Mouse (Mus musculus): ENCODE data around the gene Abtb1. TPM values are rescaled to one million over a fixed set of nuclear protein-coding genes. Genes with fewer than 3 reads are reported as not detected.

Abtb1 gene
- 51.4 and 97.5 TPM in 2 replicates for polyA plus RNA-seq (2012; rRNA removed; ENCODE audit: low replicate concordance)

GRCm38 (mm10) chr6:88841781-88842689, at the start of gene Abtb1:
Gene Abtb1, minus strand, starts transcription at chr6:88841984.

GRCm38 (mm10) chr6:88874868-88875508, 33.2 kb upstream of the Abtb1 start, which contains the start of gene Podxl2:
Gene Podxl2, minus strand, starts transcription at chr6:88875044.

Other genes with a start within 250 kb of the Abtb1 start
- 0.11 TPM in 1 of 2 replicates, not detected in the other for gene Kbtbd12, start 204.0 kb downstream of the Abtb1 start, polyA plus RNA-seq (2012; rRNA removed; ENCODE audit: low replicate concordance)
- gene Mgll, start 117.6 kb downstream of the Abtb1 start, polyA plus RNA-seq (2012; rRNA removed; ENCODE audit: low replicate concordance) = 23.5 and 41.5 TPM in 2 replicates
- 19.7 and 21.8 TPM in 2 replicates for gene Podxl2, start 33.1 kb upstream of the Abtb1 start, polyA plus RNA-seq (2012; rRNA removed; ENCODE audit: low replicate concordance)
- 8.9 and 19.6 TPM in 2 replicates for gene Mcm2, start 56.8 kb upstream of the Abtb1 start, polyA plus RNA-seq (2012; rRNA removed; ENCODE audit: low replicate concordance)
- gene Tpra1, start 60.3 kb upstream of the Abtb1 start, polyA plus RNA-seq (2012; rRNA removed; ENCODE audit: low replicate concordance) = 148 and 155 TPM in 2 replicates

Data from duodenum, adult 2 months (tissue).